In the genomic region with DNA sequence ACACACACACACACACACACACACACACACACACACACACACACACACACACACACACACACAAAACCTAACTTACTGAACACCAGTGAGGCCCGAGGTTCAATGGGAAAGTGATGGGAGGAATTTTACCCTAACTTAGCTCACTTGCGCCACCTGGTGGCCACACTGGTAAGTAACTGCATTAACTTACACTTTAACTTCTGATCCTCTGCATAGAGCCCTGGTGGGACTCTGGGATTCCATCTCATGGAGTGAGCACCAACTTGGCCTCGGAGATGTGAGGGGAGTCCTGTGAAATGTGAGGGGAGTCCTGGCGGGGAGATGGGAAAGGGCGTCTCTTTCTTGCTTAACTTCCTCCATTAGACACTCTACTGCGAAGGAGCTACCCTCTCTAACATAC, we compare ENCODE assay signal across 8 mouse cellular contexts. TPM values are rescaled to one million over a fixed set of nuclear protein-coding genes. Genes with fewer than 3 reads are reported as not detected.
DNase-seq lines count a peak whose midpoint lies in the region; ATAC-seq and TF ChIP-seq lines count a peak whose summit lies in the region.

No protein-coding gene starts in this region.

- no peak overlapping the region for H3K9ac ChIP-seq in lung, postnatal 0 days (replicated peaks; ENCODE audit: low read depth)

- H3K4me1 ChIP-seq in lung, postnatal 0 days (ENCODE audit: insufficient read depth, low read depth, low read length), result no peaks in the 10 kb centered on the region

- H3K36me3 ChIP-seq in lung, postnatal 0 days (ENCODE audit: insufficient read depth, low read length), result no peaks in the 10 kb centered on the region; the same call in none of the 2 replicates

- ATAC-seq in lung, postnatal 0 days, result peak; percentile 59

- 25% methylated on average over 6 of the region's 6 CpGs for WGBS in lung, postnatal 0 days

- H3K4me3 ChIP-seq in lung, postnatal 0 days (ENCODE audit: low read depth, low read length), result no peak overlapping the region

- peak; percentile 92 for TF ChIP-seq CTCF in lung, postnatal 0 days (IDR thresholded peaks at IDR 0.05)

- no peak overlapping the region for H3K4me2 ChIP-seq in lung, postnatal 0 days (replicated peaks; ENCODE audit: low read depth, low read length)

- DNase-seq in CD4-positive helper T cell, adult 2 months (ENCODE audit: low read depth, low spot score), result peak; percentile 73
- DNase-seq in adrenal gland, postnatal 14 days, result peak; percentile 89
- peak; percentile 82 for DNase-seq in embryo, embryonic 11.5 days (ENCODE audit: low read depth, low spot score)
- DNase-seq in heart, postnatal 10 days, result peak; percentile 79 to 92
- peak; percentile 50 to 90 for DNase-seq in layer of hippocampus, adult 18-20 months (ENCODE audit: low spot score in 2 of 2)
- peak; percentile 92 for DNase-seq in lung, postnatal 0 days (ENCODE audit: low spot score)
- DNase-seq in retina, embryonic 14.5 days (ENCODE audit: low spot score), result peak; percentile 96
- DNase-seq in thymus, postnatal 36 days, result peak; percentile 65 to 78

- no peak for TF ChIP-seq EP300 in lung, postnatal 0 days (IDR thresholded peaks at IDR 0.05)

- no peak overlapping the region for H3K27ac ChIP-seq in lung, postnatal 0 days (ENCODE audit: low read length)

- intact Hi-C loops in heart, postnatal 10 days (cut with DNase I), result loop anchor here (1.0 to 2.0 kb wide), 2 partner anchors 59 to 137 kb away; no protein-coding TSS in a partner anchor

- no peaks in the 10 kb centered on the region for H3K27me3 ChIP-seq in lung, postnatal 0 days (replicated peaks; ENCODE audit: insufficient read depth, low read length)

- H3K9me3 ChIP-seq in lung, postnatal 0 days (ENCODE audit: low read length), result no peaks in the 10 kb centered on the region

RNA-seq across cellular contexts. Expression of a gene that starts 38.5 kb away (rescaled TPM):
- total RNA-seq in adrenal gland, postnatal 14 days (2021), result 0.22 and 0.26 TPM in 2 replicates
- total RNA-seq in heart, postnatal 10 days (2021), result not detected
- not detected for total RNA-seq in layer of hippocampus, adult 18-20 months (2021)
- polyA plus RNA-seq in lung, postnatal 0 days (2015; fragmentation: Nextera tagmentation; extraction: Ambion mirVana), result 0.08 and 0.17 TPM in 2 replicates

RNA-seq across cellular contexts. Expression of a gene that starts 47.2 kb away (rescaled TPM):
- 41.8 and 44.5 TPM in 2 replicates for total RNA-seq in adrenal gland, postnatal 14 days (2021)
- total RNA-seq in heart, postnatal 10 days (2021), result 10 to 100 TPM; 43.3 to 44.7 TPM
- total RNA-seq in layer of hippocampus, adult 18-20 months (2021), result 10 to 100 TPM; 10.8 to 11.4 TPM
- 30.4 and 36.0 TPM in 2 replicates for polyA plus RNA-seq in lung, postnatal 0 days (2015; fragmentation: Nextera tagmentation; extraction: Ambion mirVana)
